Mouse (Mus musculus): ENCODE measurements at regions not wholly inside any gene's neighbourhood (a gene's known extent, or its start where the extent isn't known, plus 50 kb on each side); places are given as distances from the start of the nearest gene placed in this dataset.

DNA sequence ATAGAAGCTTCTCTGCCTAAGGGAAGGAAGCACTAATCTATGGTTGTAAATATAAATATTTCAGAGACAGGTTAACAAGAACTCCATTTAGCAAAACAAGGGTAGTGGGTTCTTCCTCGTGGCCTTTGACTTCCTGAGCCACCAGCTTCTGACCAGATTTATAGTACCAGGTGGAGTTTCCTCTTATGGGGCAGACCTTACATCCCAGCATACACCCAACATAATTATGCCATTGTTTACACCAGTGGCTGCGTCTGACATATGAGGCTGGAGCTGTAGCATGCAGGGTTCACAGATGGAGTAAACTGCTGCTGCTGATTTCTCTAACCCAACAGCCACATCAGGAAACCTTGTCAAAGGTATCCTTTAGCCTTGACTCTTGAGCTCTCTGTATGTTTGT is 75.5 kb downstream of the Trib2 start:
- WGBS: 53% methylated on average over 2 of the region's 2 CpGs
- Histone ChIP-seq H3K4me1 (replicated peaks; ENCODE audit: control insufficient read depth, insufficient read depth, low read length) (no peaks in the 10 kb centered on the region), H3K4me3 (ENCODE audit: control insufficient read depth, insufficient read depth, low read length) (no peak overlapping the region), H3K27me3 (ENCODE audit: control insufficient read depth, insufficient read depth, low read length) (no peaks in the 10 kb centered on the region), H3K36me3 (ENCODE audit: control insufficient read depth, insufficient read depth, low read length) (no peaks in the 10 kb centered on the region), H3K27ac (ENCODE audit: control insufficient read depth, insufficient read depth, low read length) (no peak overlapping the region)
- no peak for DNase-seq
- TF ChIP-seq CTCF (IDR thresholded peaks at IDR 0.05; ENCODE audit: borderline replicate concordance, control insufficient read depth, extremely low read depth, insufficient read depth, low read length, poor library complexity) (no peak), POLR2A (IDR thresholded peaks at IDR 0.05; ENCODE audit: control insufficient read depth, extremely low read depth, insufficient read depth, low read length, poor library complexity) (no peak)

DNA sequence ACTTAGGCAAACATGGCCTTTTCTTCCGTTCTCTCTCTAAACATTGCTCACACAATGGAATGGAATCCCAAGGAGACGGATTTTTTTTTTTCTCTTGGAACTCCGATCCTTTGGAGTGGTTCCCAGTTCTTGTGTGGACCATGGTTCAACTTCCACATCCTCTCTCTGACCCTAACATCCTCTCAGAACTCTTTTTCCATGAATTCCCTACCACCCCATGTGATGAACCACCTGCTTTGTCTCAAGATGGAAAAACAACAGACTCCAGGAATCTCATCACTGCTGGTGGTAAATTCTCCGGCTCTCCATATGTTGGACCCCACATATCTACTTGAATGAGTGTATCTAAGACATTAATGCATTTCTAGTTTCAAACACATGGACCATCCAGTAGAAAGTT is 77.7 kb downstream of the Trib2 start:
- H3K27me3 ChIP-seq (ENCODE audit: control insufficient read depth, insufficient read depth, low read length): no peaks in the 10 kb centered on the region
- WGBS: 96% methylated on average over 4 of the region's 4 CpGs
- DNase-seq: no peak
- no peaks in the 10 kb centered on the region for H3K4me1 ChIP-seq (replicated peaks; ENCODE audit: control insufficient read depth, insufficient read depth, low read length)
- no peak overlapping the region for H3K27ac ChIP-seq (ENCODE audit: control insufficient read depth, insufficient read depth, low read length)
- no peak overlapping the region for H3K4me3 ChIP-seq (ENCODE audit: control insufficient read depth, insufficient read depth, low read length)
- H3K36me3 ChIP-seq (ENCODE audit: control insufficient read depth, insufficient read depth, low read length): no peaks in the 10 kb centered on the region
- TF ChIP-seq POLR2A (IDR thresholded peaks at IDR 0.05; ENCODE audit: control insufficient read depth, extremely low read depth, insufficient read depth, low read length, poor library complexity): no peak
- TF ChIP-seq CTCF (IDR thresholded peaks at IDR 0.05; ENCODE audit: borderline replicate concordance, control insufficient read depth, extremely low read depth, insufficient read depth, low read length, poor library complexity): no peak

DNA sequence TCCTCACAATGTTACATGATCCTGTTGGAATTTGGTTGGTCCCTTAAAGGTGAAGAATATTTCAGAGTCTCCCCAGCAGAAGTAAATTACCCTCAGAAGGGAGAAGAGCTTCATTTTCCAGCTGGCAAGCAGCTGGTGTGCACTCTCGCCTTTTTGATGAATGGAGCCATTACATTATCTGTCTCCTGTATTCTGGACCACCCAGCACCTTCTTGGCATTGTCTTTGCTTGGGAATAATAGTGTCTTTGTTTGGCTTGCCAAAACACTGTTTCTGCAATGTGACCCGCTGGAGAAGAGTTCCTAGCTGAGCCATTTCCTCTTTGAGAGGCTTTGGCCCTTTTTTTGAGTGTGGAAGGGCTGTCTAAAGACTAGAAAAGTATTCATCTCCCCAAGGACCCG is 85.5 kb downstream of the Trib2 start:
- Histone ChIP-seq H3K4me1 (replicated peaks; ENCODE audit: control insufficient read depth, insufficient read depth, low read length) (no peaks in the 10 kb centered on the region), H3K36me3 (ENCODE audit: control insufficient read depth, insufficient read depth, low read length) (no peaks in the 10 kb centered on the region), H3K27me3 (ENCODE audit: control insufficient read depth, insufficient read depth, low read length) (no peaks in the 10 kb centered on the region), H3K4me3 (ENCODE audit: control insufficient read depth, insufficient read depth, low read length) (no peak overlapping the region), H3K27ac (ENCODE audit: control insufficient read depth, insufficient read depth, low read length) (no peak overlapping the region)
- WGBS: 85% methylated on average over 3 of the region's 3 CpGs
- DNase-seq: no peak
- TF ChIP-seq CTCF (IDR thresholded peaks at IDR 0.05; ENCODE audit: borderline replicate concordance, control insufficient read depth, extremely low read depth, insufficient read depth, low read length, poor library complexity) (no peak), POLR2A (IDR thresholded peaks at IDR 0.05; ENCODE audit: control insufficient read depth, extremely low read depth, insufficient read depth, low read length, poor library complexity) (no peak)

DNA sequence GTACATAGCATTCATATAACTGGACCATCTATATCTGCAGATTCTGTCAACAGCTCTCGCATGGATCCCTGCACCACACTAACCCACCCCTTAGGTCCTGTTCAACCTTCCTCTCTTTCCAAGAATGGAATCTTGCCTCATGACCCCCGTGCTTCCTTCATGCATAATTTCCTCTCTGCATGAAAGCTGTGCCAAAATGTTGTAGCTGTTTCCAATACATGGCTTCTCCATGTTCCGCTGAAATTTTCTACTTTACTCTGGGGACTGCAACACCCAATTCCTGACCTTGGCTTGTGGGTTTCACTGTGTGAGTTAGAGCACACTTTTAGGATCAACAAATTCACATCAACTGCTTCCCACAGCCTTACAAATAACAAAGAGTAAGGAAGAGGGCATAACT is 87.0 kb downstream of the Trib2 start:
- H3K27ac ChIP-seq (ENCODE audit: control insufficient read depth, insufficient read depth, low read length): no peak overlapping the region
- TF ChIP-seq POLR2A (IDR thresholded peaks at IDR 0.05; ENCODE audit: control insufficient read depth, extremely low read depth, insufficient read depth, low read length, poor library complexity): no peak
- no peak for TF ChIP-seq CTCF (IDR thresholded peaks at IDR 0.05; ENCODE audit: borderline replicate concordance, control insufficient read depth, extremely low read depth, insufficient read depth, low read length, poor library complexity)
- DNase-seq: no peak

DNA sequence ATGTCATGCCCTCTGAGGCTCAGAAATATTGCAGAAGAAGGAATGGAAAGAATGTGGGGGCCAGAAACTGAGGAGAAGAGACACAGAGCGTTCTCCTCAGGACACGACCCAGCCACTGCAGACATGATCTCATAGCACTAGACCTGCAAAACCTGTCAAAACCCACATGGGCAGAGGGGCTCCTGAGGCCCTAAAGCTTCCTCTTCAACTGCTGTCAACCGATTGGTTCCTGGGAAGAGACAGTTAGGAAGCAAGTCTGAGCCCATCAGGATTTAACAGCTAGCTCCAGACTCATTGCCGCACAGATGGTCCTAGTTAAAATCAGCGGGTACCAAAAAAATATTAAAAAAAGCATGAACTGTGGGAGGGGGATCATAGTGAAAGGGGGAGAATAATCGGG is 93.2 kb downstream of the Trib2 start:
- TF ChIP-seq POLR2A (IDR thresholded peaks at IDR 0.05; ENCODE audit: control insufficient read depth, extremely low read depth, insufficient read depth, low read length, poor library complexity) (no peak), CTCF (IDR thresholded peaks at IDR 0.05; ENCODE audit: borderline replicate concordance, control insufficient read depth, extremely low read depth, insufficient read depth, low read length, poor library complexity) (no peak)
- no peaks in the 10 kb centered on the region for H3K36me3 ChIP-seq (ENCODE audit: control insufficient read depth, insufficient read depth, low read length)
- DNase-seq: no peak
- 93% methylated on average over 6 of the region's 6 CpGs for WGBS
- H3K4me1 ChIP-seq (replicated peaks; ENCODE audit: control insufficient read depth, insufficient read depth, low read length): no peaks in the 10 kb centered on the region
- no peaks in the 10 kb centered on the region for H3K27me3 ChIP-seq (ENCODE audit: control insufficient read depth, insufficient read depth, low read length)
- no peak overlapping the region for H3K4me3 ChIP-seq (ENCODE audit: control insufficient read depth, insufficient read depth, low read length)
- H3K27ac ChIP-seq (ENCODE audit: control insufficient read depth, insufficient read depth, low read length): no peak overlapping the region

More for the DNA sequence above, 87.0 kb downstream of the Trib2 start:
- WGBS: 84% methylated on average over 3 of the region's 3 CpGs
- no peak overlapping the region for H3K4me3 ChIP-seq (ENCODE audit: control insufficient read depth, insufficient read depth, low read length)
- H3K4me1 ChIP-seq (replicated peaks; ENCODE audit: control insufficient read depth, insufficient read depth, low read length): no peaks in the 10 kb centered on the region
- H3K27me3 ChIP-seq (ENCODE audit: control insufficient read depth, insufficient read depth, low read length): no peaks in the 10 kb centered on the region
- no peaks in the 10 kb centered on the region for H3K36me3 ChIP-seq (ENCODE audit: control insufficient read depth, insufficient read depth, low read length)

DNA sequence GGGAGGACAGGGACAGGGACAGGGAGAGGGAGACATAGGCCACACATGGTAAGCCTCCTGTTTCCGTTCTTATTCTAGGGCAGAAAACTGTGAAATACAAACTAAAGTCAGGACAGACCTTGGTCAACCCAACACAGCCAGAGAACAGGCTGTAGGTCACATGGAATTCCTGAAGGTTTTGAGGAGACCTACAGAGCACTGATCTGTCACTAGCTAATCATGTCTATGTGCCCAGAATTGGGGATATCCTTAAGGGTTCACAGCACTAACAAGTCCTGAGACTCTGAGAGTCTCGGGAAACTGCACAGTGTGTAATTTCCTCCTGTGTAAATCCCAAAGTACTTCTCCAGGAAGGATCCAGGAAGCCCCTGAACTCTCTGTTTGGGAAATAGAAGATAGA is 94.6 kb downstream of the Trib2 start:
- Histone ChIP-seq H3K27ac (ENCODE audit: control insufficient read depth, insufficient read depth, low read length) (no peak overlapping the region), H3K27me3 (ENCODE audit: control insufficient read depth, insufficient read depth, low read length) (no peaks in the 10 kb centered on the region), H3K4me1 (replicated peaks; ENCODE audit: control insufficient read depth, insufficient read depth, low read length) (no peaks in the 10 kb centered on the region), H3K36me3 (ENCODE audit: control insufficient read depth, insufficient read depth, low read length) (no peaks in the 10 kb centered on the region), H3K4me3 (ENCODE audit: control insufficient read depth, insufficient read depth, low read length) (no peak overlapping the region)
- DNase-seq: no peak
- no peak for TF ChIP-seq POLR2A (IDR thresholded peaks at IDR 0.05; ENCODE audit: control insufficient read depth, extremely low read depth, insufficient read depth, low read length, poor library complexity)
- TF ChIP-seq CTCF (IDR thresholded peaks at IDR 0.05; ENCODE audit: borderline replicate concordance, control insufficient read depth, extremely low read depth, insufficient read depth, low read length, poor library complexity): no peak
- WGBS: 91% methylated on average over 2 of the region's 2 CpGs

DNA sequence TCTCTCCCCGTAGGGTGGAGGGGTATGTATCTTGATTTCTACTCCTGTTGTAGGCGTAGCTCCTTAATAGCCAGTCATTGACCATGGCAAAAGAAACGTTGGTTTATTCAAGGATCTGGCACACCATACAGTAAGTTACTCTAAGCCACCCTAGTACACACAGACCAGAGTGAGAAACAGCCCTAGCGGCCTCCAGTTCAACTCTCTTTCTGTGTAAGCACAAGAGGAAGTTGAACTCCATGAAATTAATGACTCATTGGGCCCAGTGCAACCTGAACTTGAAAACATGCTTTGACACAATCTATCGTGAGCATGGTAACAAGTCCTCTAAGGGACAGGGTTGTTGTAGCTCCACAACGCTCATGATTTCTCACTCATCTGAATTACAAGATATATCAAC is 96.6 kb downstream of the Trib2 start:
- DNase-seq: no peak
- H3K4me3 ChIP-seq (ENCODE audit: control insufficient read depth, insufficient read depth, low read length): no peak overlapping the region
- no peaks in the 10 kb centered on the region for H3K4me1 ChIP-seq (replicated peaks; ENCODE audit: control insufficient read depth, insufficient read depth, low read length)
- TF ChIP-seq POLR2A (IDR thresholded peaks at IDR 0.05; ENCODE audit: control insufficient read depth, extremely low read depth, insufficient read depth, low read length, poor library complexity) (no peak), CTCF (IDR thresholded peaks at IDR 0.05; ENCODE audit: borderline replicate concordance, control insufficient read depth, extremely low read depth, insufficient read depth, low read length, poor library complexity) (no peak)
- H3K36me3 ChIP-seq (ENCODE audit: control insufficient read depth, insufficient read depth, low read length): no peaks in the 10 kb centered on the region
- WGBS: 85% methylated on average over 6 of the region's 6 CpGs
- no peaks in the 10 kb centered on the region for H3K27me3 ChIP-seq (ENCODE audit: control insufficient read depth, insufficient read depth, low read length)
- no peak overlapping the region for H3K27ac ChIP-seq (ENCODE audit: control insufficient read depth, insufficient read depth, low read length)
